ENCODE assay signal across 17 mouse cellular contexts in the genomic region with DNA sequence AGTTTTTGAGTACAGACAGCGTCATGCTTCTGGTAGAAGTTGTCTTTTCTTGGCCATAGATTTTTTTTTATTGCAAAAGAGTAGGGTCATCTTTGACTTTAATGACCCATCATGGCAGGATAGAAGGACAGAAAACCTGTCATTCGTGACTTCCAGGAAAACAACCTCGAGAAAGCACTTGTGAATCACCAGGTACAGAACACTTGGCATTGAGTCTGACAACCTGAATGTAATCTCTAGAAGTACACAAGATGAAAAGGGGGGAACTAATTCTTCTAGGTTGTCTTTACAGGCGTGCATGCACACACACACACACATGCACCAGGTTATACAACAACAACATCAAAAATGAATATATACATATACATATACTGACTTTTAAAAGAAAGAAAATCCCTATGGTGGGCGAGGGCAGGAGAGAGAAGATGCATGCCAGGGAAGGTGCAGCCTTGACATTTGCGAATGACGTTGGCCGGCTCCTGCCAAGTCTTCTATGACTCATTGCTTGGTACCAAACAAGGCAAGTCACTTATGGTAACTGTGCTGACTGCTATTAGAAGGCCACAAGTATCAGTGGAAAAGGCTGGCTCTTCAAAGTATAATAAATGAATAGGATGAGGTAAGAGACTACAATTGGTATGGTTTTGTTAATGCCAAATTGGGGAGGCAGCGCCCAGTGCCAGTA.
A peak's percentile ranks its signal among the peaks of the same experiment; 100 is the strongest.
DNase-seq lines count a peak whose midpoint lies in the region; TF ChIP-seq lines count a peak whose summit lies in the region.
"Had no signal": no experiment of that assay in that cellular context is flagged by ENCODE, and none has a peak within 500 bp of the region (broad histone marks: within the 10 kb centered on the region; RNA-seq: fewer than 3 reads in every experiment).

No protein-coding gene starts in this region.

- TF ChIP-seq CTCF in layer of hippocampus, adult 2 months (conservative IDR thresholded peaks at IDR 0.05) = no peak

- H3K4me3 ChIP-seq in layer of hippocampus, adult 2 months = no peak overlapping the region
- H3K4me3 ChIP-seq: embryonic facial prominence, embryonic 13.5 days; heart, embryonic 13.5 days; hindbrain, embryonic 13.5 days; limb, embryonic 12.5 days; liver, embryonic 12.5 days had no signal

- H3K27ac ChIP-seq in layer of hippocampus, adult 2 months = peak overlapping the region; percentile 59; the same call in 1 of the 2 replicates
- H3K27ac ChIP-seq: embryonic facial prominence, embryonic 13.5 days; heart, embryonic 13.5 days; hindbrain, embryonic 13.5 days; limb, embryonic 12.5 days; liver, embryonic 12.5 days had no signal

- DNase-seq in cerebellum, adult 9-10 months = peak; percentile 66
- DNase-seq in cerebellum, postnatal 4 days (ENCODE audit: low spot score in 2 of 2) = no peak
- DNase-seq in layer of hippocampus, adult 2 months (ENCODE audit: low spot score in 2 of 2) = peak in 1 of 2 experiments; percentile 23
- DNase-seq in layer of hippocampus, adult 8-10 months (ENCODE audit: low spot score in 2 of 2) = no peak
- peak; percentile 56 for DNase-seq in MN1 (ENCODE audit: low spot score)
- DNase-seq in adrenal gland, postnatal 14 days = peak; percentile 81
- no peak for DNase-seq in kidney, postnatal 36 days
- DNase-seq in thymus, postnatal 10 days (ENCODE audit: low spot score in 2 of 2) = no peak
- DNase-seq: kidney, adult 2 months; kidney, postnatal 10 days; lung, embryonic 14.5 days; lung, postnatal 4 days had no signal

Comparison
In these comparisons a context has a peak if more than half of its experiments do, and no peak if none do; other contexts are left out.
1. DNase-seq: peak in cerebellum, adult 9-10 months (single experiment), MN1 (single experiment) and adrenal gland, postnatal 14 days (single experiment); none in cerebellum, postnatal 4 days (0 of 2), layer of hippocampus, adult 8-10 months (0 of 2), kidney, postnatal 36 days (0 of 2) and thymus, postnatal 10 days (0 of 2).